Mouse (Mus musculus) lung, postnatal 0 days (tissue): ENCODE results near the gene AI854703.

ENCODE experiments used
- CTCF ChIP-seq: IDR thresholded peaks from 2 replicates; pipeline ENCODE4 v1.5.1; 2016; ENCODE audit warnings: antibody characterized with exemption, mild to moderate bottlenecking
- EP300 ChIP-seq: IDR thresholded peaks from 2 replicates; pipeline ENCODE4 v1.6.1; 2016; ENCODE audit warnings: antibody characterized with exemption, mild to moderate bottlenecking, control low read depth

- peak; percentile 14 for TF ChIP-seq CTCF
- TF ChIP-seq EP300, result no peak
Measured at GRCm38 (mm10) chr6:48623460-48623859, 3.1 kb upstream of the AI854703 start.
